Mouse (Mus musculus) kidney, embryonic 16.5 days (tissue): Measurements from ENCODE around the gene Slc6a14. TPM values are rescaled to one million over a fixed set of nuclear protein-coding genes. Genes with fewer than 3 reads are reported as not detected.

Experiments
- ATAC-seq: fragments of 200-750 bp; cut with Nextera tagmentation; 2 replicates; pipeline ENCODE4 v1.8.0; 2017; ENCODE audit warnings: moderate TSS enrichment; ENCODE audit not compliant: low FRiP score, low TSS enrichment
- H3K27ac ChIP-seq: fragments of 300-500 bp; sonication (generic); 2 replicates; pipeline ENCODE4 v1.5.1; 2014; ENCODE audit warnings: low read length
- H3K27me3 ChIP-seq: fragments of 300-500 bp; sonication (generic); 2 replicates; pipeline ENCODE4 v1.6.1; 2014; ENCODE audit warnings: low read length, control low read depth, mixed read lengths; ENCODE audit not compliant: insufficient read depth
- H3K36me3 ChIP-seq: fragments of 300-500 bp; sonication (generic); 2 replicates; pipeline ENCODE4 v1.6.1; 2014; ENCODE audit warnings: low read length, control low read depth, mixed read lengths; ENCODE audit not compliant: insufficient read depth
- H3K4me1 ChIP-seq: fragments of 300-500 bp; sonication (generic); 2 replicates; pipeline ENCODE4 v1.6.1; 2014; ENCODE audit warnings: low read length, control low read depth, mixed read lengths; ENCODE audit not compliant: insufficient read depth
- H3K4me2 ChIP-seq: fragments of 300-500 bp; sonication (generic); replicated peaks from 2 replicates; pipeline ENCODE4 v1.6.1; 2014; ENCODE audit warnings: low read depth, low read length
- H3K4me3 ChIP-seq: fragments of 300-500 bp; sonication (generic); 2 replicates; pipeline ENCODE4 v1.5.1; 2014; ENCODE audit warnings: mild to moderate bottlenecking, low read length
- H3K9ac ChIP-seq: fragments of 300-500 bp; sonication (generic); replicated peaks from 2 replicates; pipeline ENCODE4 v1.6.1; 2014; ENCODE audit warnings: low read length
- H3K9me3 ChIP-seq: fragments of 300-500 bp; sonication (generic); 2 replicates; pipeline ENCODE4 v1.6.1; 2016; ENCODE audit warnings: low read length, control low read depth
- WGBS: fragments of 180-500 bp; shearing (Covaris S2); extraction: QIAGEN DNeasy Blood & Tissue Kit; methylation state at CpG from one replicate; pipeline ENCODE4 v1.1.7; 2014; 5-methylcytosine and 5-hydroxymethylcytosine counted together
- polyA plus RNA-seq: library from polyadenylated mRNA; unstranded; fragments of >200 nt; fragmentation: Nextera tagmentation; extraction: Ambion mirVana; gene quantifications from 2 replicates; pipeline ENCODE4 v1.2.1, GENCODE M21; 2015

The Slc6a14 gene
- polyA plus RNA-seq, result 0.05 and 0.32 TPM in 2 replicates

- Histone ChIP-seq H3K4me1 (no peaks in the 10 kb centered on the region), H3K27me3 (no peaks in the 10 kb centered on the region), H3K27ac (no peak within 1 kb of the TSS), H3K9me3 (no peaks in the 10 kb centered on the region), H3K4me2 (no peak within 1 kb of the TSS), H3K9ac (no peak within 1 kb of the TSS), H3K4me3 (no peak within 1 kb of the TSS), H3K36me3 (no peaks in the 10 kb centered on the region)
- ATAC-seq, result no peak
- WGBS, result 60% methylated on average over 7 of the region's 7 CpGs
These were observed at the start of gene Slc6a14 for GRCm38 (mm10) chrX:21714829-21715228. Gene Slc6a14, plus strand, starts transcription at chrX:21714896.

- WGBS, result 35% methylated on average over 7 of the region's 7 CpGs
- Histone ChIP-seq H3K36me3 (no peaks in the 10 kb centered on the region), H3K4me3 (no peak overlapping the region), H3K9ac (no peak overlapping the region), H3K9me3 (no peaks in the 10 kb centered on the region), H3K4me1 (no peaks in the 10 kb centered on the region), H3K27ac (no peak overlapping the region), H3K27me3 (no peaks in the 10 kb centered on the region), H3K4me2 (no peak overlapping the region)
- ATAC-seq, result no peak
These were observed 43.8 kb upstream of the Slc6a14 start for GRCm38 (mm10) chrX:21670896-21671295.

GRCm38 (mm10) chrX:21695220-21695619 is 19.5 kb upstream of the Slc6a14 start:
- Histone ChIP-seq H3K9ac (no peak overlapping the region), H3K27ac (no peak overlapping the region), H3K36me3 (no peaks in the 10 kb centered on the region), H3K9me3 (no peaks in the 10 kb centered on the region), H3K4me3 (no peak overlapping the region), H3K4me2 (no peak overlapping the region), H3K4me1 (no peaks in the 10 kb centered on the region), H3K27me3 (no peaks in the 10 kb centered on the region)
- 69% methylated on average over 6 of the region's 6 CpGs for WGBS
- no peak for ATAC-seq

- H3K4me1 ChIP-seq, result no peaks in the 10 kb centered on the region
- 72% methylated on average over 3 of the region's 3 CpGs for WGBS
- H3K4me2 ChIP-seq, result no peak overlapping the region
- no peak overlapping the region for H3K4me3 ChIP-seq
- H3K27me3 ChIP-seq, result no peaks in the 10 kb centered on the region
- ATAC-seq, result no peak
- no peak overlapping the region for H3K27ac ChIP-seq
- no peaks in the 10 kb centered on the region for H3K9me3 ChIP-seq
- no peak overlapping the region for H3K9ac ChIP-seq
- no peaks in the 10 kb centered on the region for H3K36me3 ChIP-seq
These were observed 19.0 kb upstream of the Slc6a14 start for GRCm38 (mm10) chrX:21695687-21696086.

GRCm38 (mm10) chrX:21701646-21702045 is 13.1 kb upstream of the Slc6a14 start:
- no peak for ATAC-seq
- 76% methylated on average over 4 of the region's 4 CpGs for WGBS
- no peak overlapping the region for H3K27ac ChIP-seq

GRCm38 (mm10) chrX:21704470-21704869 is 10.2 kb upstream of the Slc6a14 start:
- no peak overlapping the region for H3K4me2 ChIP-seq
- WGBS, result 78% methylated on average over 1 of the region's 1 CpGs
- no peak for ATAC-seq

More at GRCm38 (mm10) chrX:21701646-21702045, 13.1 kb upstream of the Slc6a14 start:
- H3K27me3 ChIP-seq, result no peaks in the 10 kb centered on the region
- H3K4me1 ChIP-seq, result no peaks in the 10 kb centered on the region
- no peak overlapping the region for H3K4me3 ChIP-seq
- no peaks in the 10 kb centered on the region for H3K36me3 ChIP-seq
- H3K4me2 ChIP-seq, result no peak overlapping the region
- H3K9ac ChIP-seq, result no peak overlapping the region
- H3K9me3 ChIP-seq, result no peaks in the 10 kb centered on the region

GRCm38 (mm10) chrX:21715293-21715692 is 597 bp downstream of the Slc6a14 start:
- Histone ChIP-seq H3K4me1 (no peaks in the 10 kb centered on the region), H3K4me2 (no peak overlapping the region), H3K9me3 (no peaks in the 10 kb centered on the region), H3K9ac (no peak overlapping the region), H3K27me3 (no peaks in the 10 kb centered on the region), H3K36me3 (no peaks in the 10 kb centered on the region), H3K27ac (no peak overlapping the region), H3K4me3 (no peak overlapping the region)
- WGBS, result 72% methylated on average over 5 of the region's 5 CpGs
- no peak for ATAC-seq

More at GRCm38 (mm10) chrX:21704470-21704869, 10.2 kb upstream of the Slc6a14 start:
- Histone ChIP-seq H3K27ac (no peak overlapping the region), H3K9ac (no peak overlapping the region), H3K4me3 (no peak overlapping the region), H3K9me3 (no peaks in the 10 kb centered on the region), H3K4me1 (no peaks in the 10 kb centered on the region), H3K27me3 (no peaks in the 10 kb centered on the region), H3K36me3 (no peaks in the 10 kb centered on the region)

- no peaks in the 10 kb centered on the region for H3K4me1 ChIP-seq
- H3K9me3 ChIP-seq, result no peaks in the 10 kb centered on the region
- no peak overlapping the region for H3K9ac ChIP-seq
- H3K4me3 ChIP-seq, result no peak overlapping the region
- no peaks in the 10 kb centered on the region for H3K36me3 ChIP-seq
- ATAC-seq, result no peak
- 83% methylated on average over 2 of the region's 2 CpGs for WGBS
- no peaks in the 10 kb centered on the region for H3K27me3 ChIP-seq
- H3K27ac ChIP-seq, result no peak overlapping the region
- no peak overlapping the region for H3K4me2 ChIP-seq
These were observed 2.2 kb downstream of the Slc6a14 start for GRCm38 (mm10) chrX:21716885-21717284.

- no peaks in the 10 kb centered on the region for H3K36me3 ChIP-seq
- no peak within 1 kb of the TSS for H3K4me2 ChIP-seq
- H3K4me1 ChIP-seq, result no peaks in the 10 kb centered on the region
- H3K9me3 ChIP-seq, result no peaks in the 10 kb centered on the region
- no peak within 1 kb of the TSS for H3K27ac ChIP-seq
- H3K4me3 ChIP-seq, result no peak within 1 kb of the TSS
- ATAC-seq, result no peak
- H3K27me3 ChIP-seq, result no peaks in the 10 kb centered on the region
- no peak within 1 kb of the TSS for H3K9ac ChIP-seq
These were observed 30.3 kb downstream of the Slc6a14 start, which contains the start of gene Gm28269 for GRCm38 (mm10) chrX:21744997-21745396. Gene Gm28269, minus strand, starts transcription at chrX:21745097.
